Mouse (Mus musculus): ENCODE data around the gene Taar5. TPM values are rescaled to one million over a fixed set of nuclear protein-coding genes. Genes with fewer than 3 reads are reported as not detected.

Taar5 gene
- polyA plus RNA-seq, 1 experiment: not detected

DNA sequence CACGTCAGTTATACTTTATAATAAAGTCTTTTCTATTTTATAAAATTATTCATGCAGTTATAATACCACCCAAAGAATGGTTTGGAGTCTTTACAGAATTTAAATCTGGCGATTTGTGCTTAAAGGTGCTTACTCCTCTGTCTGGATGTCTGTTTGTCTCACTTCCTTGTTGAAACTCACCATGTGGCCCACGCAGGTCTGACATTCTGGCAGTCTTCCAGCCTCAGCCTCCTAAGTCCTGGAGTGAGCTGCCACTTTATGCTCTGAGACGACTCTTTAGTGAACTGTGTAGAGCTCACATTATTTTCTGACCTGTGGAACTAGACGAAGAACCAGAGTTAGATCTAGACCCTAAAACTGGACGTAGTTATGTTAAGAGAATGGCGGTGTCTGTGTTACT is 22.5 kb upstream of the Taar5 start:
- TF ChIP-seq MAX (IDR thresholded peaks at IDR 0.05) (no peak), CEBPB (IDR thresholded peaks at IDR 0.05; ENCODE audit: low read depth) (no peak), MYOG (IDR thresholded peaks at IDR 0.05; ENCODE audit: control insufficient read depth, extremely low read depth, insufficient read length) (no peak), USF1 (IDR thresholded peaks at IDR 0.05; ENCODE audit: low read depth) (no peak), CTCF (IDR thresholded peaks at IDR 0.05; ENCODE audit: control insufficient read depth, insufficient read depth, insufficient read length) (no peak)
- Histone ChIP-seq H3ac (ENCODE audit: control insufficient read depth, insufficient read length, low read depth) (no peak overlapping the region), H3K4me3 (ENCODE audit: insufficient read depth, poor library complexity, severe bottlenecking) (no peak overlapping the region), H3K79me2 (ENCODE audit: control insufficient read depth, insufficient read depth) (no peaks in the 10 kb centered on the region), H3K27me3 (ENCODE audit: control insufficient read depth, insufficient read depth, insufficient read length) (peaks cover 8% of the 10 kb centered on the region), H3K36me3 (ENCODE audit: control insufficient read depth, insufficient read depth) (no peaks in the 10 kb centered on the region), H3K79me3 (ENCODE audit: low read depth) (no peaks in the 10 kb centered on the region)

DNA sequence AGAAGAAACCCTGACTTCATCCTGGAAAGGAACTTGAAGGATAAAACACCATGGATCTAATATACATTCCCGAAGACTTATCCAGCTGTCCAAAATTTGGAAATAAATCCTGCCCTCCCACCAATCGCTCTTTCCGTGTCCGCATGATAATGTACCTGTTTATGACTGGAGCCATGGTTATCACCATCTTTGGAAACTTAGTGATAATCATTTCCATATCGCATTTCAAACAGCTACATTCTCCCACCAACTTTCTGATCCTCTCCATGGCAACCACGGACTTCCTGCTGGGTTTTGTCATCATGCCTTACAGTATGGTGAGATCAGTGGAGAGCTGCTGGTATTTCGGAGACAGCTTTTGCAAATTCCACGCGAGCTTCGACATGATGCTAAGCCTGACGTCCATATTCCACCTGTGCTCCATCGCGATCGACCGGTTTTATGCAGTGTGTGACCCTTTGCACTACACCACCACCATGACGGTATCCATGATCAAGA is 20.9 kb upstream of the Taar5 start, which contains the start of gene Taar3:
Gene Taar3, plus strand, starts transcription at position 51 of the 498 bp plus-strand sequence.
- H3K79me3 ChIP-seq (ENCODE audit: low read depth): no peaks in the 10 kb centered on the region
- no peaks in the 10 kb centered on the region for H3K79me2 ChIP-seq (ENCODE audit: control insufficient read depth, insufficient read depth)
- H3K4me3 ChIP-seq (ENCODE audit: insufficient read depth, poor library complexity, severe bottlenecking): no peak within 1 kb of the TSS
- no peak for TF ChIP-seq USF1 (IDR thresholded peaks at IDR 0.05; ENCODE audit: low read depth)
- no peak for TF ChIP-seq CEBPB (IDR thresholded peaks at IDR 0.05; ENCODE audit: low read depth)
- no peak for TF ChIP-seq CTCF (IDR thresholded peaks at IDR 0.05; ENCODE audit: control insufficient read depth, insufficient read depth, insufficient read length)
- no peak for TF ChIP-seq MAX (IDR thresholded peaks at IDR 0.05)
- peaks cover 15% of the 10 kb centered on the region for H3K27me3 ChIP-seq (ENCODE audit: control insufficient read depth, insufficient read depth, insufficient read length)
- H3ac ChIP-seq (ENCODE audit: control insufficient read depth, insufficient read length, low read depth): no peak within 1 kb of the TSS
- no peaks in the 10 kb centered on the region for H3K36me3 ChIP-seq (ENCODE audit: control insufficient read depth, insufficient read depth)

DNA sequence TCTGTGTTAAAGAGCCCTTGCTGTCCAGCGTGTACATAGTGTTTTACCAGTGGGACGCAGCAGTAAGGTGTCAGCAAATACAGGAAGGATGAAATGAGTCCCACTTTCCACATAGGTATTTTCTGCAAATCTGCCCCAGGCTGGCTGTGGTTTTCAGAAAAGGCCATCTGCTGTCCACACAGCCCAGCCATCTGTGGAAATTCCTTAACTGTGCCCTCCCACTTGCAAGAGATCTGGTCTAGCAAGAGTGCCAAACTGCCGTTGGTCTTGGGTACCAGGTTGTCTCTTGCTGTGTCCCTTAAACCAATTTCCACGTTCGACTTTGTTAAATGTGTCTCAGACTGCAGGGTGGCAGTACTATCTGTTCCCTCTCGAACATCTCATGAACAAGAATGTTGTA is 18.8 kb upstream of the Taar5 start:
- TF ChIP-seq USF1 (IDR thresholded peaks at IDR 0.05; ENCODE audit: low read depth): no peak
- no peak for TF ChIP-seq MYOG (IDR thresholded peaks at IDR 0.05; ENCODE audit: control insufficient read depth, extremely low read depth, insufficient read length)
- no peak for TF ChIP-seq CTCF (IDR thresholded peaks at IDR 0.05; ENCODE audit: control insufficient read depth, insufficient read depth, insufficient read length)
- TF ChIP-seq MAX (IDR thresholded peaks at IDR 0.05): no peak
- TF ChIP-seq CEBPB (IDR thresholded peaks at IDR 0.05; ENCODE audit: low read depth): no peak
- TF ChIP-seq MYOD1 (IDR thresholded peaks at IDR 0.05; ENCODE audit: control insufficient read depth, insufficient read length, low read depth): no peak
- no peak for TF ChIP-seq FOSL1 (IDR thresholded peaks at IDR 0.05; ENCODE audit: insufficient read depth, low read length, poor library complexity, severe bottlenecking)
- Histone ChIP-seq H3K4me3 (ENCODE audit: insufficient read depth, poor library complexity, severe bottlenecking) (no peak overlapping the region), H3K79me3 (ENCODE audit: low read depth) (no peaks in the 10 kb centered on the region), H3ac (ENCODE audit: control insufficient read depth, insufficient read length, low read depth) (no peak overlapping the region), H3K79me2 (ENCODE audit: control insufficient read depth, insufficient read depth) (no peaks in the 10 kb centered on the region), H3K36me3 (ENCODE audit: control insufficient read depth, insufficient read depth) (no peaks in the 10 kb centered on the region), H3K27me3 (ENCODE audit: control insufficient read depth, insufficient read depth, insufficient read length) (peaks cover 19% of the 10 kb centered on the region)

DNA sequence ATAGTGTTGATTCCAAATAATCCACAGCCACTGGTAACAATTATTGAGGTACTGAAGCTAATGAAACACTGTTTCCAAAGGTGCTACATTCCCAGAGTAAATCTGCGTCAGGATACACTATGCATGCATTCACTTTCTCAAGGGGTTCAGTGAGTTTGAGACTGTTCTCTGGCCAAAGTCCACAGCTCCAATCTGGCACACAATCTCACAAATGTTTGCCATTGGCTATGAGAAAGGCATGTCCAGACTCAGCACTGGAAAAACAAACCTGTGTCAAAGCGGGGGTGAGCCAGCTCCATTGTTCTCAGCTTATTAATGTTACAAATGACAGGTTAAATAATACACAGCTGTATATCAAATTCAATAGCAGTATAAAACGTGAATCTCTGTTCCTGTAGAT is 11.4 kb upstream of the Taar5 start:
- Histone ChIP-seq H3K27me3 (ENCODE audit: control insufficient read depth, insufficient read depth, insufficient read length) (peaks cover 10% of the 10 kb centered on the region), H3K36me3 (ENCODE audit: control insufficient read depth, insufficient read depth) (no peaks in the 10 kb centered on the region), H3K79me3 (ENCODE audit: low read depth) (no peaks in the 10 kb centered on the region), H3K79me2 (ENCODE audit: control insufficient read depth, insufficient read depth) (no peaks in the 10 kb centered on the region), H3K4me3 (ENCODE audit: insufficient read depth, poor library complexity, severe bottlenecking) (no peak overlapping the region), H3ac (ENCODE audit: control insufficient read depth, insufficient read length, low read depth) (no peak overlapping the region)
- TF ChIP-seq CTCF (IDR thresholded peaks at IDR 0.05; ENCODE audit: control insufficient read depth, insufficient read depth, insufficient read length) (no peak), FOSL1 (IDR thresholded peaks at IDR 0.05; ENCODE audit: insufficient read depth, low read length, poor library complexity, severe bottlenecking) (no peak), MYOG (IDR thresholded peaks at IDR 0.05; ENCODE audit: control insufficient read depth, extremely low read depth, insufficient read length) (no peak), USF1 (IDR thresholded peaks at IDR 0.05; ENCODE audit: low read depth) (no peak), CEBPB (IDR thresholded peaks at IDR 0.05; ENCODE audit: low read depth) (no peak), MAX (IDR thresholded peaks at IDR 0.05) (no peak), MYOD1 (IDR thresholded peaks at IDR 0.05; ENCODE audit: control insufficient read depth, insufficient read length, low read depth) (no peak)

DNA sequence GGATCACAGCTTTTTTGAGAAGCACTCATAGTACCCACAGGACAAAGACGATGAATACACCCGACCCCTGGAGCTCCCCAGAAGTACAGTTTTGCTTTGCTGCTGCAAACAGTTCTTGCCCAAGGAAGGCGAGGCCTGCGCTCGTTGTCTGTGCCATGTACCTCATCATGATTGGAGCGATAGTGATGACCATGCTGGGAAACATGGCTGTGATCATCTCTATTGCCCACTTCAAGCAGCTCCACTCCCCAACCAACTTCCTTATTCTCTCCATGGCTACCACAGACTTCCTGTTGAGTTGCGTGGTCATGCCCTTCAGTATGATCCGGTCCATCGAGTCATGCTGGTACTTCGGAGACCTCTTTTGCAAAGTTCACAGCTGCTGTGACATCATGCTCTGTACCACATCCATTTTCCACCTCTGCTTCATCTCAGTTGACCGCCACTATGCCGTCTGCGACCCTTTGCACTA is 10.0 kb upstream of the Taar5 start, which contains the start of gene Taar4:
Gene Taar4, plus strand, starts transcription at position 51 of the 472 bp plus-strand sequence.
- TF ChIP-seq MYOD1 (IDR thresholded peaks at IDR 0.05; ENCODE audit: control insufficient read depth, insufficient read length, low read depth) (no peak), CEBPB (IDR thresholded peaks at IDR 0.05; ENCODE audit: low read depth) (no peak), MYOG (IDR thresholded peaks at IDR 0.05; ENCODE audit: control insufficient read depth, extremely low read depth, insufficient read length) (no peak), FOSL1 (IDR thresholded peaks at IDR 0.05; ENCODE audit: insufficient read depth, low read length, poor library complexity, severe bottlenecking) (no peak), USF1 (IDR thresholded peaks at IDR 0.05; ENCODE audit: low read depth) (no peak), CTCF (IDR thresholded peaks at IDR 0.05; ENCODE audit: control insufficient read depth, insufficient read depth, insufficient read length) (no peak), MAX (IDR thresholded peaks at IDR 0.05) (no peak)
- peaks cover 3% of the 10 kb centered on the region for H3K27me3 ChIP-seq (ENCODE audit: control insufficient read depth, insufficient read depth, insufficient read length)
- H3K79me2 ChIP-seq (ENCODE audit: control insufficient read depth, insufficient read depth): no peaks in the 10 kb centered on the region

DNA sequence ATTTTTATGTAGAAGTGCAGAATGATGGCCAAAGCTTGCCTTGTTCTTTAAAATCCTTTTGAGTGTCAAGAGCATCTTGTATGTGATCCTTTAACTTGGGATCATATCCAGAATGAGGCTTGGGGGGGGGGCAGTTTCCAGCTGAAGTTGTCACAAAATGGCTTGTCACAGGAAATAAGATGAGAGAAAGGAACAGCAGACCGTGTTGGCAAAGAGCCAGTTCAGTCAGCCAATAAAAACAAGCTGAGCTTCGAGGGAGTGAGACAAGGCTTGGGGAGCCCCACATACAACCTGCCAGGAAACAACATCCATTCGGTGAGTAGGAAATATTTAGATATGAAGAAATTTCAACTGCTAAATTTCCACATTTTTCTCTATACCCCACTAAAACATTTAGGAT is 7.1 kb upstream of the Taar5 start:
- H3K79me2 ChIP-seq (ENCODE audit: control insufficient read depth, insufficient read depth): no peaks in the 10 kb centered on the region
- no peaks in the 10 kb centered on the region for H3K79me3 ChIP-seq (ENCODE audit: low read depth)
- peaks cover 7% of the 10 kb centered on the region for H3K27me3 ChIP-seq (ENCODE audit: control insufficient read depth, insufficient read depth, insufficient read length)
- H3ac ChIP-seq (ENCODE audit: control insufficient read depth, insufficient read length, low read depth): no peak overlapping the region
- TF ChIP-seq MYOD1 (IDR thresholded peaks at IDR 0.05; ENCODE audit: control insufficient read depth, insufficient read length, low read depth) (no peak), FOSL1 (IDR thresholded peaks at IDR 0.05; ENCODE audit: insufficient read depth, low read length, poor library complexity, severe bottlenecking) (no peak), MAX (IDR thresholded peaks at IDR 0.05) (no peak), MYOG (IDR thresholded peaks at IDR 0.05; ENCODE audit: control insufficient read depth, extremely low read depth, insufficient read length) (no peak), CEBPB (IDR thresholded peaks at IDR 0.05; ENCODE audit: low read depth) (no peak), CTCF (IDR thresholded peaks at IDR 0.05; ENCODE audit: control insufficient read depth, insufficient read depth, insufficient read length) (no peak), USF1 (IDR thresholded peaks at IDR 0.05; ENCODE audit: low read depth) (no peak)
- no peaks in the 10 kb centered on the region for H3K36me3 ChIP-seq (ENCODE audit: control insufficient read depth, insufficient read depth)
- no peak overlapping the region for H3K4me3 ChIP-seq (ENCODE audit: insufficient read depth, poor library complexity, severe bottlenecking)

More for the DNA sequence above, 10.0 kb upstream of the Taar5 start, which contains the start of gene Taar4:
- no peaks in the 10 kb centered on the region for H3K79me3 ChIP-seq (ENCODE audit: low read depth)
- H3K36me3 ChIP-seq (ENCODE audit: control insufficient read depth, insufficient read depth): no peaks in the 10 kb centered on the region
- no peak within 1 kb of the TSS for H3ac ChIP-seq (ENCODE audit: control insufficient read depth, insufficient read length, low read depth)
- H3K4me3 ChIP-seq (ENCODE audit: insufficient read depth, poor library complexity, severe bottlenecking): no peak within 1 kb of the TSS
